Mouse (Mus musculus) E14TG2a.4 (cell line): Measurements from ENCODE around the gene Aqp2.

ENCODE experiments used
- H3K27me3 ChIP-seq: 2 replicates; pipeline ENCODE4 v1.6.1; 2014; ENCODE audit warnings: low read length, control low read depth; ENCODE audit not compliant: insufficient read depth
- H3K36me3 ChIP-seq: 2 replicates; pipeline ENCODE4 v1.6.1; 2014; ENCODE audit warnings: low read length, control low read depth; ENCODE audit not compliant: insufficient read depth
- H3K4me1 ChIP-seq: replicated peaks from 2 replicates; pipeline ENCODE4 v1.6.1; 2014; ENCODE audit warnings: low read depth, low read length, control low read depth
- H3K4me3 ChIP-seq: replicated peaks from 2 replicates; pipeline ENCODE4 v1.5.1; 2014; ENCODE audit warnings: mild to moderate bottlenecking, low read length
- H3K9me3 ChIP-seq: 2 replicates; pipeline ENCODE4 v1.6.1; 2014; ENCODE audit warnings: low read length, control low read depth
- CTCF ChIP-seq: conservative IDR thresholded peaks from 2 replicates; pipeline ENCODE4 v1.5.1; 2014; ENCODE audit warnings: low read length
- NANOG ChIP-seq: IDR thresholded peaks from 2 replicates; pipeline ENCODE4 v1.6.1; 2014; ENCODE audit warnings: borderline replicate concordance, low read length, mixed read lengths
- POU5F1 ChIP-seq: IDR thresholded peaks from 2 replicates; pipeline ENCODE4 v1.6.1; 2014; ENCODE audit warnings: low read length, borderline replicate concordance

Aqp2 gene

DNA sequence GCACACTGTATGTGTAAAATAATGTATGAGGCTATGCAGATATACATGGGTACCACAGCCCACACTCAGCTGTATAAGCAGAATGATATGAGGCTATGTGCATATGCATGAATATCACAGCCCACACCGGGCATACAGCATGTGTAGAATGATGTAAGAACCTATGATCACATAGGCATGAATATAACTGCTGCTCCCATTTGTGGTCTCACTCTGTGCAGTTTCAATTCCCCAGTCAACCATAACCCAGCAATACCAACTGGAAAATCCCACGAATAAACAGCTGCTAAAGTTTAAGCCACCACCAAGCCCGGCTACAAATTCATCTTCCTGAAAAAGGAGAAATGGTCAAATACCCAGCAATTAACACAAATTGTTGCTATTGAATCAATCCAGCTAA is 39.7 kb downstream of the Aqp2 start:
- Histone ChIP-seq H3K27me3 (peaks cover 14% of the 10 kb centered on the region), H3K4me3 (no peak overlapping the region), H3K4me1 (peaks cover 15% of the 10 kb centered on the region), H3K36me3 (peaks cover 46% of the 10 kb centered on the region), H3K9me3 (no peaks in the 10 kb centered on the region)
- TF ChIP-seq POU5F1 (no peak), NANOG (no peak), CTCF (no peak)

DNA sequence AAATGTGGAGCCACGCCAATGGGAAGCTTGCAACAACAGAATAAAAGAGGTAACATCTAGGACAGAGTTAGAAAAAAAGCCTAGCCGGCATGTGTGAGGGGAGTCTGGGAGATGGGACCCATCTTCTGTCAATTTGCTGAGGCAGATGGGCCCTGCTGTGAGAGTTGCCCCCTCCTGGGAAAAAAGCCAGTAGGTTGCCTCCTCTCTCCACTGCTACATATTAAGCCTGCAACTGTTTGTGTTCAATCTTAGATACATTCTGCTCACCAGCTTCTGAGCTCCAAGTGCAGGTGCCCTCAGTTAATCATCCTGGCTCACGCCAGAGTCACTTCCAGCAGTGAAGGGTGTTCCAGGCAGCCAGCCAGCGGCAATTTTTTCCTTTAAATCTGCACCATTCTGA is 41.0 kb downstream of the Aqp2 start:
- TF ChIP-seq NANOG = no peak
- no peak for TF ChIP-seq POU5F1
- no peak for TF ChIP-seq CTCF
- Histone ChIP-seq H3K4me3 (no peak overlapping the region), H3K9me3 (no peaks in the 10 kb centered on the region), H3K4me1 (peaks cover 5% of the 10 kb centered on the region), H3K27me3 (peaks cover 1% of the 10 kb centered on the region), H3K36me3 (peaks cover 58% of the 10 kb centered on the region)

DNA sequence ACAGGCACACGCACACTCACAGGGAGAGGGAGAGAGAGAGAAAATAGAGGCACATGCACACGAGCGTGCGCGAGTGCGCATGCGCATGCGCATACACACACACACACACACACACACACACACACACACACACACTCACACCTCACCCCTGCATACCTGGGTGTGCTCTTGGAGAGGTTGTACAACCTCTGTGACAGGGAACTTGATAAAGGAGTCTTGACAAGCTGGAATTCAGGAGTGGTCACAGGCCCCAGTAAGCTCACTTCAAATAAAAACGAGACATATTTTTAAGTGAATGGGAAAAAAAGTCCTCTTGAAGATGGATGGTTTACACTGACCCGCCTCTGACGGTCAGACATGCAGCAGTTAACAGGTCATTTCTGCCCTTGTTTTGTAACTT is 43.2 kb downstream of the Aqp2 start:
- Histone ChIP-seq H3K4me1 (0 out of 2 replicates have a peak, but pooled peaks cover 3% of the 10 kb centered on the region), H3K27me3 (no peaks in the 10 kb centered on the region), H3K9me3 (no peaks in the 10 kb centered on the region), H3K36me3 (peaks cover 80% of the 10 kb centered on the region), H3K4me3 (no peak overlapping the region)
- TF ChIP-seq NANOG = no peak
- no peak for TF ChIP-seq POU5F1
- no peak for TF ChIP-seq CTCF

DNA sequence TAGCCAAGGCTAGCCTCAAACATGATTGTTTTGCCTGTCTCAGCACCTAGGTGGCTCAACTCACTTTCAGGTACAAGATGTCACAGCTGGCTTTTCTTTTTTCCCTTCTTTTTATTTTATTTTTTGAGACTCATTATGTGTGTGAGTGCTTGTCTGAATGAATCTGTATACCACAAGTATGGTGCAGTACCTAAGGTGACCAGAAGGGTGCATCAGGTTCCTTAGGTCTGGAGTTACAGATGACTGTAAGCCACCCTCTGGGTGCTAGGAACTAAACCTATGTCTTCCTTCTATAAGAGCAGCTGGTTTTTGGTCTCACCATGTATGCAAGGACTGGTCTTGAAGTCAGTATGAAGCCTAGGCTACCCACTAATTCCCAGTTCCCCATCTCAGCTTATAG is 52.8 kb downstream of the Aqp2 start:
- no peak for TF ChIP-seq NANOG
- TF ChIP-seq CTCF = peak; percentile 64
- Histone ChIP-seq H3K4me1 (0 out of 2 replicates have a peak, but pooled peaks cover 4% of the 10 kb centered on the region), H3K9me3 (no peaks in the 10 kb centered on the region), H3K27me3 (no peaks in the 10 kb centered on the region), H3K4me3 (no peak overlapping the region), H3K36me3 (peaks cover 98% of the 10 kb centered on the region)
